Mouse (Mus musculus): ENCODE data around the gene Syf2.
"Not testable (repeated sequence)": the region's sequence is repeated elsewhere in the genome, so short reads cannot be mapped to it uniquely, and the experiment has no call there.

Gene Syf2

DNA sequence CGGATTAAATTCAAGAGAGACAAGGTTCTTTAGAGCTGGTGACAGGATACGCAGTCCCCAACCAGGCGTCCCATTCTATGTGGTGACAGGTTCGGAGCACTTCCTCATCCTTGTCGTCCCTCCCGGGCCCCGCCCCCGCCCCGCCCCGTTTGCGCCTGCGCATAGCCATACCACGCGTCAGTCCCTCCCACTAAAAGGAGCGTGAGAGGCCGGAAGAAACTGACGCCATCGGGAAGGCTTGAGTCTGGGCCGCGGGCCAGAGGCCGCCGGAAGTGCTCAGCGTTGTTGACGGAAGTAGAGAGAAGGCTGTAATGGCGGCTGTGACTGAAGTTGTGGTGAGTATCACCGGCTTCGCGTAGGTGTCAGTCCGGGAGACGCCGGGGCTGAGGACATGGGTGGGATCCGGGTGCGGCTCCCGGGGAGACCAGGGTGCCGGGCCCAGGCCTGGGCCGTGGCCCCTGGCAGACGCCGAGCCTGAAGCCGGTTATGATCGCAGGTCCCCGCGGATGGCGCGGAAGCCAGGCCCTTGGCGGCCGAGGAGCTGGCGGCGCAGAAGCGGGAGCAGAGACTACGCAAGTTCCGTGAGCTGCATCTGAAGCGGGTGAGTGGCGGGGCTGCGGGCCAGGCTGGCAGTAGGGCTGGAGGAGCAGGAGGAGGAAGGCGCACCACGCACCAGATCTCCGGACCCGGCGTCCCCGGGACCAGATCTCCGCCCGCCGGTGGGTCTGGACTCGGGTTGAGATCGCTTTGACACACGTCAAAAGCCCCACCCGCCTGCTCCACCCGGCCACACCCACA is at the start of gene Syf2:
Syf2 (plus strand) TSS at position 215 of the 798 bp plus-strand sequence.
- in situ Hi-C loops (cut with MboI, MseI) = no loop called here

DNA sequence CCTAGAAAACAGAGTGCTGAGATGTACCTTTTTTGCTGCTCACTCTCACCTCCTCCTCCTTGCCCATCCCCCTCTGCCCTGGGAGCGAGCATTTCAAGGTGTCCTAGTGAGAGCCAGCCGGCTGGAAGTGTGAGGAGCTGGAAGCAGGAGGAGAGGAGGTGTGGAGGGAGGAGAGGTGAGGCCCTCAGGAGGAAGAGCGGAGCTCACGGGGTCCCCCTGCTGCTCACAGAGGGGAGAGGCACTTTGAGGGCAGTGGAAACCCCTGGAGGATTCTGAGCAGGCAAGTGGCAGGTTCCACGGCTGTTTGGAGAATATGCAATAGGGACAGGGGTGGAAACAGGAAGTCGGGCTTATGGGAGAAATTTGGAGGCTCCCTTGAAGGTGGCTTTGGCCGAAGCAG is 47.4 kb upstream of the Syf2 start:
- in situ Hi-C loops (cut with MboI, MseI) = no loop called here

DNA sequence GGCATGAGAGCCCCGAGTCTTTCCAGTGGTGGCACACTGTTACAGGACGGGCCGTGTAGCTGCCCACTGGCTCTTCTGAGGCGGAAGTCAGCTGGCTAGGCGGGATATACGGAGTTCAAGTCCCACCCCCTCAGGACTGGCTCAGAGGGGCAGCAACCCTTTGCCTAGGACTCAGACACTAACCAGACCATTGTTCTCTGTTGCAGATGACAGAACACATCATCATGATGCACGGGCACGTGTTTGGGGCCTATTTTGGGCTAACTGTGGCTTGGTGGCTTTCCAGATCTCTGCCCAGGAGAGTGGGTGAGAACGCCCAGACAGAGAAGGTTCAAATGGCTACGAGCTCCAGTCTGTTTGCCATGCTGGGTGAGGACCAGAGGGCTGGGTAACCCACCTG is 46.9 kb upstream of the Syf2 start:
- in situ Hi-C loops (cut with MboI, MseI) = no loop called here

DNA sequence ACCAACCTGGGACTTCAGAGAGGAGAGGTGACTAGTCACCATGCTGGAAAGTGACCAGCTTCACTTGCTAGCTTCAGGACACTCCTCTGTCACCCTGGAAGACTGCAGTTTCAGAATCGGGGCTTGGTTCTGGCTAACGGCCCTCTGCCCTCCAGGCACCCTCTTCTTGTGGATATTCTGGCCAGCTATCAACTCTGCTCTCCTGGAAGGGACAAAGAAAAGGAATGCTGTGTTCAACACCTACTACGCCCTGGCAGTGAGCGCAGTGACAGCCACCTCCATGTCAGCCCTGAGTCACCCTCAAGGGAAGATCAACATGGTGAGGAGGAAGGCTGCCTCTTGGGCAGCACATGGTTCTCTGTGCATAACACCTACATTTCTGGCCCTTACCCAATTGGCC is 46.3 kb upstream of the Syf2 start:
- in situ Hi-C loops (cut with MboI, MseI) = no loop called here

DNA sequence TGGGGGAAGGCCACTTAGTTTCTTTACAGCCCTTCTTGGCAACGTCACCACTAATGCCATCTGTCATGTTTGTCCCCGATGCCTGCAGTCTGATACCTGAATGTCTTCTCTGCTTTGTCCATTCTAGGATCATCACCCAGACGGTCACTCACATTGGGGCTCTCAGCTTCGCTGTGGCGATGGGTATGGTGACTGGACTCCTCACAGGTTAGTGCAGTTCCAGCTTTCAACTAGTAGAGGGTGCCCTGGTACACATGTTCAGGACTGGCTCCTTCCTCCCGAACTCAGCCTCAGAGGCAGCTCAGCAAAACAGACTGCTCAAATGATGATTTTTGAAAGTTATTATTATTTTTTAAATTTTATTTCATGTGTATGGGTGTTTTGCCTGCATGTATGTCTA is 38.6 kb upstream of the Syf2 start:
- in situ Hi-C loops (cut with MboI, MseI) = loop anchor here (10.0 kb wide), 1 partner anchor 247 kb away; no protein-coding TSS in a partner anchor

DNA sequence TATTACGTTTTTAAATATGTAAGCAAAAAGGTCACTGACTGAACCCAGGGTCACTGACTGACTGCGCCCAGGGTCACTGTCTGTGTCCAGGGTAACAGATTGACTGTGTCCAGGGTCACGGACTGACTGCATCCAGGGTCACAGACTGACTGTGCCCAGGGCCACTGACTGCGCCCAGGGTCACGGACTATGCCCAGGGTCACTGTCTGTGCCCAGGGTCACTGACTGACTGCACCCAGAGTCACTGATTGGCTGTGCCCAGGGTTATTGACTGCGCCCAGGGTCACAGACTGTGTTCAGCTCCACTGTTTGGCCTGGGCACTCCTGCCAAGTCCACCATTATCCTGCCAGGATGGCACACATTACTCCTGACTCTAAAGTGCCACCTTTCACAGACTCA is 33.4 kb upstream of the Syf2 start:
- in situ Hi-C loops (cut with MboI, MseI) = loop anchor here (10.0 kb wide), 1 partner anchor 252 kb away; no protein-coding TSS in a partner anchor

DNA sequence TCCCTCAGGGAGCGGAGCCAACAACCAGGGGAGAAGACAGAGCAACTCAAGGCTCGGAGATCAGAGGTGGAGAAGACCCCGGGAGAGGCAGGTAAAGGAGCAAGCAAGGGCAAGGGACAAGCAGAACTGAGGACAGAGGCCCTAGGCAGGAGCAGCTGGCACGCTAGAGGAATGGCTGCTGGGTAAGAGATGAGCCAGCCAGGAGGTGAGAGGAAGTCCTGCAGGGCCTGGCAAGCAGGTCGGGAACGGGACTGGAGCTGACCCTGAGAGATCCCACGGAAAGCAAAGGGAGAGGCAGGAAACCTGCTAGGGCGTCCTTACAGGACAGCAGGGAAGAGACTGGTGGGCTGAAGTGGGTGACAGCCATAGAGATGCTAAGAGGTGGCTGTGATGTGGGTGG is 29.6 kb upstream of the Syf2 start:
- in situ Hi-C loops (cut with MboI, MseI) = no loop called here

DNA sequence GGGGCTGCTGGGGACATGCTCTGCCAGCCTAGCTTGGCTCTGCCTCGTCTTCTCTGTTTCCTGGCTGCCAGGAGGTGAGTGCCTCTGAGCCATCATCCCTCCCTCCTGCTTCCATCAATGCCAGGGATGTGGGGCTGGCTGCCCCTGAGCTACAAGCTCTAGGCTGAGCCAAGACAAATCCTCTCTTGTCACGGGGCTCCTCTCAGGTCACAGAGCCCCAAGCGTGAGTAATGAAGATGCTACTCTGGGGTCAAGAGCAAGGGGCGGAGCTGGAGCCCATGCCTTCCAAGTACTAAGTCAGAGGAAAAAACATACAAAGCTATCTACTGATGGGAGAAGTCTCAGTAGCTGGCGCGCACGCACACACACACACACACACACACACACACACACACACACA is 27.7 kb upstream of the Syf2 start:
- in situ Hi-C loops (cut with MboI, MseI) = no loop called here

DNA sequence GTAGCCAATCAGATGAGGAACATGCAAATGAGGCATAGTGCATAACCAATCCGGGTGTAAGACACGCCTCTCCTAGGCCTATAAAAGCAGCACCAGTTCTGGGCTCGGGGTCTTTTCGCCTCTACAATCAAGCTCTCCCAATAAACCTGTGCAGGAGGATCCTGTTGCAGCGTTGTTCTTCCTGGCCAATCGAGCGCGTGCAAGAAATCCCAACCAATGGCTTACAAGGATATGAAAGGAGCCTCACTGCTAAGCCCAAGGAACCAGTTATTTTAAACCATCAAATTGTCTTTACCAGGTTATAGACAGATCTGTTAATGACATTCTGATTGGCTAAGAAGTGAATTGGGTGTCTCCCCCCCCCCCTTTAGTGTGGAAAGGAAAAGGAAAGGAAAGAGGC is 19.3 kb upstream of the Syf2 start:
- in situ Hi-C loops (cut with MboI, MseI) = not testable (repeated sequence)

DNA sequence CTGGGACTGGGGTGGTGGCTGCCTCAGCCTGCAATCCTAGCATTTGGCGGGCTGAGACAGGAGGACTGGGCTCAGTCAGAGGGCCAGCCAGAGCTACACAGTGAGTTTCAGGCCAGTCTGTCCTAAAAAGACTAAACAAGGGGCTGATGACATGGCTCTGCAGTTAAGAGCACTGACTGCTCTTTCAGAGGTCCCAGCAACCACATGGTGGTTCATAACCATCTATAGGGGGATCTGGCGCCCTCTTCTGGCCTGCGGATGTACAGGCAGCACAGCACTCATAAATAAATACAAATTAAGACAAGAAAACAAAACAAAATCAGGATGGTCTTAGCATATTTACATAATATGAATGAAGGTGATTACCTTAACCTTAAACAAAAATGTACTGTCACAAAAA is 17.3 kb upstream of the Syf2 start:
- in situ Hi-C loops (cut with MboI, MseI) = no loop called here

DNA sequence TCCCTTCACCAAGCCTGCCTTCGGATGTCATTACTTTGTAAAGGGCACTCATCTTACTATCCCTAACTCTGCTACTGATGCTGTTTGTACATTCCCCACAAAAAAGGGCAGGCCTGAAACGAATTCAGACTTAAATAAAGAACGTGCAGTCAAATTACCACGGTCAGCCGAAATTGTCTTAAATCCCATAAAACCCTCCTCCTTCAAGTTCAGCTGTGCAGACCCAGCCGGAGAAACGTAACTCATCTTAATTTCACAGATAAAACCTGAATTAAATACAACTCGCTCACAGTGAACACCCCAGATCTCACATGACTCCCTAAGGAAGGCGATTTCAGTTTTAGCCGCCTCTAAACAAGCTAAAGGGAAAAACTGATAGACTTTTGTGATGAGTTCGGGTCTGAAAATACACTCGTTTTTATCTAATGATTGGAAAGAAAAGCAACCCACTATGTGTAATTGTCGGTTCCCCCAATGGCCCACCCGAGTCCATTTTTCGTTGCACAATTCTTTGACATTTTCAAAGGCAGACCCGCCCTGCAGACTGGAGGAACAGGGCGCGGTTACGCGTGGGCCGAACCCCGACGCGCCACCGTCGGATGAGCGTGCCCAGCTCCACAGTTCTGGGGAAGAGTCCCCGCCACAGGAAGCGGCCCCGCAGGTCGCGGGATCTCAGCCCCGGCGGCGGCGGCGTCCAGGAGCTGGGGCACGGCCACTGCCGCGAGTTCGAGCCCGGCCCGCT is 16.4 kb upstream of the Syf2 start:
- in situ Hi-C loops (cut with MboI, MseI) = no loop called here

DNA sequence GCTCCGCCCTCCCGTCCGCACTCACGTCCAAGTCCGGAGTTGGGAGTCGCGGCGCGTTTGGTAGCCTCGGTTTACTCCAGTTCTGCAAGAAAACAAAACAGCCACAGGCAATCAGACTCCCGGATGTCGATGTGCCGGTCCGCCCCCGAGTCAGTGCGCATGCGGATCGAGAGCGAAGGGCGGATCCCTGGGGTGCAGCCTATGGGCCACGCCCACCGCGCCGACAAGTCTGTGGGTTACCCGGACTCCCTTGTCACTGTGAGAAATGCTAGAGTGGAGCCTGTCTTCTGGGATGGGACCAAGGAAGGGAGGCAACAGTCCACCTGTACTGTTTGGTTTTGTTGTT is 15.9 kb upstream of the Syf2 start, which contains the start of gene Tmem50a:
Tmem50a (minus strand) TSS at position 161 of the 346 bp plus-strand sequence.
- in situ Hi-C loops (cut with MboI, MseI) = loop anchor here (5.0 kb wide), 1 partner anchor 808 kb away; no protein-coding TSS in a partner anchor

DNA sequence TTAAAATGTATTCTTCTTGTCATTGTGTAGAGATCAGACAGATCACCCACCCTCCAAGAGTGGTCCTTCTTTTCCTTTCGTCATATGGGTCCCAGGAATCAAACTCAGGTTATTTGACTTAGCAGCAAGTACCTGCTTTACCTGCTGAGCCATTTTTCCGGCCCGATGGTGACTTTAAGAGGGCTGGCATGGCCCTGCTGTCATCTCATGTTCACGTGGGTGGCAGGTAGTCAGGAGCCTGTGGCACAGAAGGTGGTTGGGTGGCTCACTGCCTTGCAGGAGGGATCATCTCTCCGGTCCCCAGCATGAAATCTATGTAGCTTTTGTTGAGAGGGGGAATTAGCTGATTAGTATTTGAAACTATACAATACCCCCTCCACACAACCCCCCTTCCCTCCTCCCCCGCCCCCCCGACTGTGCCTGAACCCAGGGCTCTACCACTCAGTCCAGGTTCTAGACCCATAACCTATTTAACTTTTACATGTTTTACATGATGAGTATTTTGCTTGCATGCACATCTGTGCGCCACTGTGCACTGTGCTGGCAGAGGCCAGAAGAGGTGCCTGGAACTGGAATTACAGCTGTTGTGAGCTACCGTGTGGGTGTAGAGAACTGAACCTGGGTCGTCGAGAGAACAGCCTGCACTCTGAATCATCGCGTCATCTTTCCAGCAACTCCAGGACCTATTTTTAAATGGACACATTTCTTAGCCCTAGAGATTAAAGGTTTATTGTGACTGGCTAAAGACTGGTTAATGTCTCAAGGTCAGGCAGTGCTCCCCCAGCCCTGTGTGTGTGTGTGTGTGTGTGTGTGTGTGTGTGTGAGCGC is 15.3 kb upstream of the Syf2 start:
- in situ Hi-C loops (cut with MboI, MseI) = loop anchor here (5.0 kb wide), 1 partner anchor 808 kb away; no protein-coding TSS in a partner anchor

DNA sequence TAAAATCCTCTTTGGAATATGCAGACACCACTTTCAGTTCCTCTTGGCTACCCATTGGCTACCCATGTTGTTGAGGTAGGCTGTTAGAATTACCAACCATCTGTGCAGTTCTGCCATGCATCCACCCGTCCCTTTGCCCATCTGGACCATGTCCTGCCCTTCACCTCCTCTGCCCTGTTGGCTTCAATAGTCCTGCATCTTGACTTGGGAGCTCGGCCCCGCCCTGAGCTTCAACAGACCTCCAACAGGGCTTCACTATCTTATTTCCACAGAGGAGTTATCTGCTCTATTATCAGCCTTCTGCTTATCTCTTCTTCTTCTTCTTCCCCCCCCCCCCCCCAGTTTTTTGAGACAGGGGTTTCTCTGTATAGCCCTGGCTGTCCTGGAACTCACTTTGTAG is 13.5 kb upstream of the Syf2 start:
- in situ Hi-C loops (cut with MboI, MseI) = loop anchor here (5.0 kb wide), 1 partner anchor 810 kb away; no protein-coding TSS in a partner anchor

DNA sequence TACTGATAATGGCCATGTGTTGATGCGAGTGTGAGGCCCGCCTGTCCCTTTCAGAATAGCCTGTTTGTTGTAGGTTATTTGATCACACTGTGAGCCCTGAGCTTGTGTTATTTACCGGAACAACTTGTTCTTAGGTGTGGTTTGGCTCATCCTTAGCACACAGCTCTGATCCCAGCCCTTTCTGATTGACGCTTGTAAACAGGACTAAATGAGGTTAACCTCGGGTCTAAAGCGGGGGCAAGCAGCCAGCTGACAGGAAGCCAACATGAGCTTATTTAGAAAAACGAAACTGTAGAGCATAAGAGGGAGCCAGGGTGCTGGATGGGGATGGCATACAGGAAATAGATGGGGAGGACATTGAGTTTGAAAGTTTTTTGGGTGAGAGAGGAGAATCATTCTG is 12.3 kb upstream of the Syf2 start:
- in situ Hi-C loops (cut with MboI, MseI) = loop anchor here (5.0 kb wide), 1 partner anchor 811 kb away; no protein-coding TSS in a partner anchor

DNA sequence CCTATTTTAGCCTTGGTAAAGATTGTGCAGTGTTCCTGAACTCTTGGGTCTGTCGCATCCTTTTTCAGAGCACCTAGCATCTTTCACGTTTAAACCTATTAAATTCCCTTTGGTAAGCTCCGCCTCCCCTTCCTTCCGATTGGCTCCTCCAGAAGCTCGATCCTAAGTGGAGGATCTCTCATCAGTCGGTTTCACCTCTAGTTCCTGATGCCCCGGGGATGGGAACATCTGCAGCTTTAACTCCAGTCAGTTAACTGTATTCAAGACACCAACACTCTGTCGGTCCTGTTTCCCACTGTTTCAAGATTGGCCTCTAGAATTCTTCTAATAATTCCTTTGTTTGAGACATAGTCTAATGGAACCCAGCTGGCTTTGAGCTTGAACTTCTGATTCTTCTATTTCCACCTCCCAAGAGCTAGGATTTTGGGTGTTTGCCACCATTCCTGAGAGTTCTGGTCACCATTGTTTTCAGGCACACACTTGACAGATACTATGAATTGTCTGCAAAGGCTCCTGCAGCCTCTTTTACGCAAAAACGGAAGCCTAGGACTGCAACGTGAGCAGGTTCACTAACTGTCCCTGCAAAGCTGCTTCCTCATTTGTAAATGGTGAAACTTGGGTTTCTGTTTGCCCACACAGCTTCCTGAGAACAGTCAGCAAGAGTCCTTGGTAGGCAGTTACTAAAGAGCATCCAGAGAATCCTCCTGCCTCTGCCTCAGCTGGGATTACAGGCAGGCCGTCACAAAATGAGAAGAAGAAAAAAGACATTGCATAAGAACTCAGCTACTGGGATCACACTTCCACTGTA is 10.8 kb upstream of the Syf2 start:
- in situ Hi-C loops (cut with MboI, MseI) = loop anchor here (5.0 kb wide), 1 partner anchor 813 kb away; no protein-coding TSS in a partner anchor

DNA sequence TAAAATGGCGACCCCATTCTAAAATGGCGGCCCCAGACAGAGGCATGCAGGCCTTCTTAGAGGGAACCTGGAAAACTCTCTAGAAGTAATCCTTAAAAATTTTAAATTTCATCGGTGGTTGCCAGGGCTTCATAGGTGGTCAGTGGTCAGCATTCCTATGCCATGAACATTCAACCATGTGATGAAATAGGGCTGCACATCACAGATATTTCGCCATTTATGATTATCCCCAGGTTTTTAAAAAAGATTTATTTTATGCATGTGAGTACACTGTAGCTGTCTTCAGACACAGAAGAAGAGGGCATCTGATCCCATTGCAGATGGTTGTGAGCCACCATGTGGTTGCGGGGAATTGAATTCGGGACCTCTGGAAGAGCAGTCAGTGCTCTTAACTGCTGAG is 10.1 kb upstream of the Syf2 start:
- in situ Hi-C loops (cut with MboI, MseI) = no loop called here

DNA sequence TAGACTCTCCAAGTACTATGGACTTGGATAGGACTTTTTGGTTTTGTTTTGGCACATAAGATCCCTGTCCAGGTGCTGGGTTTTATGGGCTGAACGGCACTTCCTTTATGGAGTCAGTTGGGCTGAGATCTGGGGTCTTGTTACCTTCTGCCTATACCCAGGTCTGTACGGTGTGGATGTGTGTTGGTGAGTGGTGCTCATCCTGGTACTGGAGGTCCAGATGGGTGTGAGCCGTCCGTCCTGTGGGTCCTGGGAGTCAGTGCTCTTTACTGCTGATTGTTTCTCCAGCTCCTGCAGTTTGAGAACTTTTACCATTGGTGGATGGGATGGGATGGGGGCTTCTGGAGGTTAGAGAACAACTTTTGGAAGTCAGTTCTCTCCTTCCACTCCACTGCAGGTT is 9.0 kb upstream of the Syf2 start:
- in situ Hi-C loops (cut with MboI, MseI) = no loop called here

DNA sequence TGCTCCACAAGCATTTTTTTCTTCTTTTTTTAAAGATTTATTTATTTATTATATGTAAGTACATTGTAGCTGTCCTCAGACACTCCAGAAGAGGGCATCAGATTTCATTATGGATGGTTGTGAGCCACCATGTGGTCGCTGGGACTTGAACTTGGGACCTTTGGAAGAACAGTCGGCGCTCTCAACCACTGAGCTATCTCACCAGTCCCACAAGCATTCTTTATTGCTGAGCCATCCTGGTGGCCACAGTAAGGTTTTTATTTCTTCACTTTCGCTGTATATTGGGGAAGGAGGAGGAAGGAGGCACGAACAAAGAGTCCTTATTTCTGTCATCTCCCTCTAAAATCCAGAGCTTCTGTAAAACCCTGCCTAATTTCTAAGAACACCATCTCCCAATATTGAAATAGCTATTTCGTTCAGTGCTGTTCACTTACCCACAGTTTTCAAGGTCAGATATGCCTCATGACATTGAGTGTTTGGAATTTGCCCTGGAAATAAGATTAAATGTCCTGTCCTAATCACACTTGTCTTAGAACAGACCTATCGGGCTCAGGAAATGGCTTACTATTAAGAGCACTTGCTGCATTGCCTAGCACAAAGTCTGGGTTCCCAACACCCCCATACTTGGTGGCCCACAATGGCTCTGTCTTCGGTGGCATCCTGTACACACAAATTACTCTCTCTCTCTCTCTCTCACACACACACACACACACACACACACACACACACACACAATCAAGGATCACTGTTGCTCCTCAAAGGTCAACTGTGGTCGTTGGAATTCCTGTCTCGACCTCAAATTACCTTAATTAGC is 8.4 kb upstream of the Syf2 start:
- in situ Hi-C loops (cut with MboI, MseI) = no loop called here

DNA sequence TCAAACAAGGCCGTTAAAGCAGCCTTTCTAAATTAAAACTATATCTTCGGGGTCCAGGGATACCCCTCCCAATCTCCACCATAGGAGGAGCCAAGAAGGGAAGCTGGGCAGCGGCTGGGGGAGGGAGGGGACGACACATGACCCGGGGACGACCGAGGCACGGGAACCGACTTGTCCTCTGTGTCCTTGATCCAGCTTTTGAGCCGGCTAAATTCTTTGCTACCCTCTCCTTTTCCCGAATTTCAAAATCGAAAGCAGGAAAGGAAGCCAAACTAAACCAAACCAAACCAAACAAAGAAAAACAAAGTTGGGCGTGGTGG is 7.8 kb upstream of the Syf2 start:
- in situ Hi-C loops (cut with MboI, MseI) = no loop called here
